Mouse (Mus musculus) liver, adult 2 months (tissue): ENCODE results near the gene Myo1g. TPM values are rescaled to one million over a fixed set of nuclear protein-coding genes. Genes with fewer than 3 reads are reported as not detected.
A peak's percentile ranks its signal among the peaks of the same experiment; 100 is the strongest.

ENCODE experiments used
- DNase-seq: peaks from one replicate; pipeline ENCODE4 v3.0.0-alpha.2; 2011; ENCODE audit warnings: low read depth, low spot score; ENCODE audit errors: extremely low read depth
- H3K27ac ChIP-seq: fragments of 200-500 bp; replicated peaks from 2 replicates; pipeline ENCODE4 v1.5.1; 2012; ENCODE audit warnings: low read depth, mild to moderate bottlenecking, control low read depth, inconsistent platforms, low read length; ENCODE audit not compliant: insufficient read depth
- H3K27me3 ChIP-seq: fragments of 200-500 bp; 2 replicates; pipeline ENCODE4 v1.6.1; 2012; ENCODE audit warnings: mild to moderate bottlenecking, moderate library complexity, low read length, inconsistent platforms; ENCODE audit not compliant: control insufficient read depth, insufficient read depth
- H3K36me3 ChIP-seq: fragments of 200-500 bp; 2 replicates; pipeline ENCODE4 v1.6.1; 2012; ENCODE audit warnings: low read length, inconsistent platforms; ENCODE audit not compliant: control insufficient read depth, insufficient read depth
- H3K4me1 ChIP-seq: fragments of 200-500 bp; 2 replicates; pipeline ENCODE4 v1.6.1; 2011; ENCODE audit warnings: low read length; ENCODE audit not compliant: control insufficient read depth, insufficient read depth
- H3K4me3 ChIP-seq: fragments of 200-500 bp; 2 replicates; pipeline ENCODE4 v1.5.1; 2011; ENCODE audit warnings: low read depth, mild to moderate bottlenecking, control low read depth, low read length, moderate library complexity; ENCODE audit not compliant: insufficient read depth
- H3K79me2 ChIP-seq: fragments of 200-500 bp; 2 replicates; pipeline ENCODE4 v1.6.1; 2012; ENCODE audit warnings: inconsistent platforms, mild to moderate bottlenecking, low read length, moderate library complexity; ENCODE audit not compliant: control insufficient read depth, insufficient read depth
- H3K9ac ChIP-seq: fragments of 200-500 bp; 2 replicates; pipeline ENCODE4 v1.6.1; 2012; ENCODE audit warnings: low read depth, mild to moderate bottlenecking, control low read depth, inconsistent platforms, low read length
- CTCF ChIP-seq: fragments of 200-500 bp; IDR thresholded peaks from 2 replicates; pipeline ENCODE4 v1.5.1; 2011; ENCODE audit warnings: low read depth, low read length, control low read depth
- POLR2A ChIP-seq: fragments of 200-500 bp; IDR thresholded peaks from 2 replicates; pipeline ENCODE4 v1.6.1; 2011; ENCODE audit warnings: low read length, control low read depth; ENCODE audit not compliant: insufficient read depth; ENCODE audit errors: extremely low read depth
- WGBS: fragments of 180-500 bp; shearing (Covaris S2); methylation state at CpG from one replicate; pipeline ENCODE4 v1.1.7; 2018; 5-methylcytosine and 5-hydroxymethylcytosine counted together
- polyA plus RNA-seq: library from polyadenylated mRNA; depleted of rRNA; stranded (reverse); fragments of >200 nt; gene quantifications from 2 replicates; pipeline ENCODE4 v1.2.3, GENCODE M21; 2012; rRNA removed
- total RNA-seq: library from RNA; depleted of rRNA; stranded (reverse); fragments of >200 nt; gene quantifications from 2 replicates; pipeline ENCODE4 v1.2.3, GENCODE M21; 2014; rRNA removed

The Myo1g gene
- total and polyA plus RNA-seq, 2 experiments, result 1.1 to 2.3 TPM

- Histone ChIP-seq H3K9ac (no peak overlapping the region), H3K36me3 (peaks cover 15% of the 10 kb centered on the region), H3K27me3 (no peaks in the 10 kb centered on the region), H3K4me3 (no peak overlapping the region), H3K79me2 (peaks cover 16% of the 10 kb centered on the region), H3K27ac (no peak overlapping the region), H3K4me1 (peaks cover 28% of the 10 kb centered on the region; the same call in 1 of the 2 replicates)
- WGBS, result 75% methylated on average over 2 of the region's 2 CpGs
- TF ChIP-seq CTCF (no peak), POLR2A (no peak)
- DNase-seq, result no peak
Measured at GRCm38 (mm10) chr11:6471054-6471453, 49.7 kb downstream of the Myo1g start.

DNA sequence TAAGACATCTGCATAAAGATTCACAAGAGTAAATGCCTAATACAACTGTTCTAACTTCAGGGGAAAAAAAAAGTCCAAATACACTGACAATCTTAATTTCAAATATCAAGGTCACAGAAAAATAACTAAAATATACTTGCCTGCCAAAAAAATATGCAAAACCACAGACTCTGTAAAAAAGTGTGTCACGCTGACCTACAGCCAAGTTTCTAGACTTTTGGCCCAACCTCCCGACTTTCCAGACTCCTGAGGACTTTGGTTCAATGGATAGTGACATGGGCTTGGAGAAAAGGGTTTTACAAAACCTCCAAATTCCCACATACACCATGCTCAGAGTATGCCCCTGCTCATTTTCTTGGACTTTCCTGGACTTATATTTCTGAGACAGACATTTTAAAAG lies 52.2 kb downstream of the Myo1g start:
- no peak overlapping the region for H3K4me3 ChIP-seq
- WGBS, result 9% methylated on average over 2 of the region's 2 CpGs
- no peak overlapping the region for H3K9ac ChIP-seq
- peaks cover 10% of the 10 kb centered on the region for H3K79me2 ChIP-seq
- no peaks in the 10 kb centered on the region for H3K27me3 ChIP-seq
- peaks cover 9% of the 10 kb centered on the region for H3K36me3 ChIP-seq
- TF ChIP-seq CTCF, result no peak
- TF ChIP-seq POLR2A, result no peak
- no peak overlapping the region for H3K27ac ChIP-seq
- peak; percentile 45 for DNase-seq
- H3K4me1 ChIP-seq, result peaks cover 22% of the 10 kb centered on the region; the same call in 1 of the 2 replicates

- Histone ChIP-seq H3K27ac (no peak overlapping the region), H3K27me3 (no peaks in the 10 kb centered on the region), H3K4me3 (no peak overlapping the region), H3K79me2 (no peaks in the 10 kb centered on the region; the same call in 1 of the 2 replicates), H3K36me3 (peaks cover 5% of the 10 kb centered on the region; the same call in 1 of the 2 replicates), H3K9ac (no peak overlapping the region), H3K4me1 (peaks cover 3% of the 10 kb centered on the region; the same call in 1 of the 2 replicates)
- WGBS, result 20% methylated on average over 4 of the region's 4 CpGs
- no peak for TF ChIP-seq POLR2A
- peak; percentile 48; the same call in 1 of the 2 replicates for TF ChIP-seq CTCF
- peak; percentile 53 for DNase-seq
Measured at GRCm38 (mm10) chr11:6465122-6465521, 55.6 kb downstream of the Myo1g start.

- peaks cover 2% of the 10 kb centered on the region; the same call in 1 of the 2 replicates for H3K36me3 ChIP-seq
- TF ChIP-seq CTCF, result no peak
- no peak for TF ChIP-seq POLR2A
- H3K9ac ChIP-seq, result no peak overlapping the region
- no peaks in the 10 kb centered on the region for H3K79me2 ChIP-seq
- no peak overlapping the region for H3K27ac ChIP-seq
- H3K4me3 ChIP-seq, result no peak overlapping the region
- no peaks in the 10 kb centered on the region for H3K4me1 ChIP-seq
- WGBS, result 84% methylated on average over 6 of the region's 6 CpGs
- no peaks in the 10 kb centered on the region for H3K27me3 ChIP-seq
- DNase-seq, result no peak
Measured at GRCm38 (mm10) chr11:6463159-6463837, 57.5 kb downstream of the Myo1g start.

Other genes starting within 250 kb of the Myo1g start
- 42.2 and 43.1 TPM in 2 replicates for gene Tmed4, start 246.1 kb downstream of the Myo1g start, total RNA-seq
- 80.1 and 83.2 TPM in 2 replicates for gene Tmed4, start 246.1 kb downstream of the Myo1g start, polyA plus RNA-seq
- gene Ogdh, start 229.3 kb downstream of the Myo1g start, total RNA-seq, result 69.9 and 106 TPM in 2 replicates
- 71.1 and 85.2 TPM in 2 replicates for gene Ogdh, start 229.3 kb downstream of the Myo1g start, polyA plus RNA-seq
- gene Zmiz2, start 131.9 kb downstream of the Myo1g start, total RNA-seq, result 3.0 and 4.4 TPM in 2 replicates
- gene Zmiz2, start 131.9 kb downstream of the Myo1g start, polyA plus RNA-seq, result 14.7 and 15.2 TPM in 2 replicates
- 1,424 and 1,884 TPM in 2 replicates for gene Ppia, start 105.5 kb downstream of the Myo1g start, total RNA-seq
- 454 and 472 TPM in 2 replicates for gene Ppia, start 105.5 kb downstream of the Myo1g start, polyA plus RNA-seq
- 35.8 and 44.4 TPM in 2 replicates for gene H2afv, start 76.5 kb downstream of the Myo1g start, total RNA-seq
- 30.9 and 31.1 TPM in 2 replicates for gene H2afv, start 76.5 kb downstream of the Myo1g start, polyA plus RNA-seq
- 11.2 and 12.6 TPM in 2 replicates for gene Purb, start 45.0 kb downstream of the Myo1g start, total RNA-seq
- gene Purb, start 45.0 kb downstream of the Myo1g start, polyA plus RNA-seq, result 2.5 and 2.6 TPM in 2 replicates
- 16.5 and 18.6 TPM in 2 replicates for gene Ccm2, start 25.9 kb upstream of the Myo1g start, total RNA-seq
- gene Ccm2, start 25.9 kb upstream of the Myo1g start, polyA plus RNA-seq, result 43.7 and 49.6 TPM in 2 replicates
- under 0.01 TPM in 2 replicates for gene Nacad, start 85.1 kb upstream of the Myo1g start, total RNA-seq
- 0.02 TPM in 1 of 2 replicates, not detected in the other for gene Nacad, start 85.1 kb upstream of the Myo1g start, polyA plus RNA-seq
- gene Tbrg4, start 105.1 kb upstream of the Myo1g start, total RNA-seq, result 17.7 and 18.0 TPM in 2 replicates
- gene Tbrg4, start 105.1 kb upstream of the Myo1g start, polyA plus RNA-seq, result 49.4 and 71.0 TPM in 2 replicates
- not detected in 2 replicates for gene Wap, start 117.7 kb upstream of the Myo1g start, total RNA-seq
- not detected in 2 replicates for gene Wap, start 117.7 kb upstream of the Myo1g start, polyA plus RNA-seq
- gene Ramp3, start 137.6 kb upstream of the Myo1g start, total RNA-seq, result 0.07 and 0.09 TPM in 2 replicates
- 0.09 and 0.16 TPM in 2 replicates for gene Ramp3, start 137.6 kb upstream of the Myo1g start, polyA plus RNA-seq